17 mouse cellular contexts compared by ENCODE assay signal in the genomic region with DNA sequence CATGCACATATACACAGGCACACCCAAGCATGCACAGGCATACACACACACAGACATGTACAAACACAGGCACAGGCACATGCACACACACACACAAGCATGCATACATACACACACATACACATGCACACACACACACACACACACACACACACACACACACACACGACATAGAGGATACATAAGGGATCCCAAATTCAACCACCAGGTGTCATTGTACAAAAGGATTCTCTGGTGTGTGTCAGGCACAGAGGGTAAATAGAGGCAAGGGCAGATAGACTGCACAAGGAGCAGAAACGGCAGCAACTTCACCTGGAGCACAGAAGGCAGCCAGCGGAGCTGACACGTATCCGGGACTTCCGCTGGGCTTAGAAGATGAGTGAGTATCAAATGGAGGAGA.
DNase-seq lines count a peak whose midpoint lies in the region; ATAC-seq and TF ChIP-seq lines count a peak whose summit lies in the region.
"Had no signal": no experiment of that assay in that cellular context is flagged by ENCODE, and none has a peak within 500 bp of the region (broad histone marks: within the 10 kb centered on the region; RNA-seq: fewer than 3 reads in every experiment).

No protein-coding gene starts in this region.

- H3K9me3 ChIP-seq in forebrain, embryonic 16.5 days (ENCODE audit: control insufficient read depth, low read length), result no peaks in the 10 kb centered on the region
- H3K9me3 ChIP-seq in forebrain, embryonic 13.5 days (replicated peaks), result no peaks in the 10 kb centered on the region
- H3K9me3 ChIP-seq: limb, embryonic 13.5 days had no signal

- no peak overlapping the region for H3K9ac ChIP-seq in forebrain, embryonic 16.5 days (replicated peaks; ENCODE audit: low read depth, low read length)
- no peak overlapping the region for H3K9ac ChIP-seq in forebrain, embryonic 13.5 days
- H3K9ac ChIP-seq: limb, embryonic 13.5 days had no signal

- ATAC-seq in forebrain, embryonic 16.5 days, result 0 out of 2 replicates have a peak, but pooled peaks have one; percentile 15
- no peak for ATAC-seq in forebrain, embryonic 13.5 days
- ATAC-seq: hindbrain, embryonic 16.5 days had no signal

- H3K27me3 ChIP-seq in forebrain, embryonic 16.5 days (replicated peaks; ENCODE audit: control insufficient read depth, insufficient read depth, low read length), result no peaks in the 10 kb centered on the region
- H3K27me3 ChIP-seq in forebrain, embryonic 13.5 days, result no peaks in the 10 kb centered on the region
- H3K27me3 ChIP-seq: limb, embryonic 13.5 days had no signal

- no peak overlapping the region for H3K27ac ChIP-seq in forebrain, embryonic 16.5 days (ENCODE audit: low read length)
- H3K27ac ChIP-seq in forebrain, embryonic 13.5 days, result no peak overlapping the region
- H3K27ac ChIP-seq in layer of hippocampus, adult 2 months, result no peak overlapping the region
- H3K27ac ChIP-seq: limb, embryonic 13.5 days had no signal

- no peak overlapping the region for H3K4me3 ChIP-seq in forebrain, embryonic 16.5 days (replicated peaks; ENCODE audit: low read length)
- H3K4me3 ChIP-seq in forebrain, embryonic 13.5 days, result no peak overlapping the region
- H3K4me3 ChIP-seq in layer of hippocampus, adult 2 months, result no peak overlapping the region
- H3K4me3 ChIP-seq: limb, embryonic 13.5 days had no signal

- 80% methylated on average over 6 of the region's 6 CpGs for WGBS in forebrain, embryonic 16.5 days
- WGBS in forebrain, embryonic 13.5 days, result 77% methylated on average over 6 of the region's 6 CpGs

- no peaks in the 10 kb centered on the region for H3K36me3 ChIP-seq in forebrain, embryonic 16.5 days (ENCODE audit: control insufficient read depth, insufficient read depth)
- no peaks in the 10 kb centered on the region for H3K36me3 ChIP-seq in forebrain, embryonic 13.5 days (ENCODE audit: poor library complexity, severe bottlenecking)
- H3K36me3 ChIP-seq: limb, embryonic 13.5 days had no signal

- TF ChIP-seq CTCF in layer of hippocampus, adult 2 months (conservative IDR thresholded peaks at IDR 0.05), result peak; percentile 36

- peaks cover 3% of the 10 kb centered on the region; the same call in 1 of the 2 replicates for H3K4me1 ChIP-seq in forebrain, embryonic 16.5 days (replicated peaks; ENCODE audit: control insufficient read depth, insufficient read depth, low read length)
- no peaks in the 10 kb centered on the region; the same call in 1 of the 2 replicates for H3K4me1 ChIP-seq in forebrain, embryonic 13.5 days

- no peak overlapping the region for H3K4me2 ChIP-seq in forebrain, embryonic 16.5 days (ENCODE audit: low read length)
- H3K4me2 ChIP-seq in forebrain, embryonic 13.5 days, result no peak overlapping the region
- H3K4me2 ChIP-seq: limb, embryonic 13.5 days had no signal

- DNase-seq in layer of hippocampus, adult 2 months (ENCODE audit: low spot score in 2 of 2), result no peak
- no peak for DNase-seq in layer of hippocampus, adult 9-11 months
- DNase-seq in thymus, postnatal 0 days (ENCODE audit: low spot score), result peak; percentile 22
- DNase-seq in thymus, postnatal 14 days, result no peak
- DNase-seq in cerebellum, adult 9-11 months, result no peak
- DNase-seq in natural killer cell, adult 2 months (ENCODE audit: low spot score in 2 of 2), result no peak
- DNase-seq: adrenal gland, adult 2 months; cerebellum, adult 11-12 months; heart, adult 11 months; heart, postnatal 10 days; kidney, adult 8-10 months; right cerebral cortex, postnatal 14 days; thymus, adult 18-20 months had no signal
